Mouse (Mus musculus): Measurements from ENCODE around the gene Cspg5. TPM values are rescaled to one million over a fixed set of nuclear protein-coding genes. Genes with fewer than 3 reads are reported as not detected.

Cspg5 gene
- 3.7 and 3.8 TPM in 2 replicates for polyA plus RNA-seq (2012; rRNA removed)

DNA sequence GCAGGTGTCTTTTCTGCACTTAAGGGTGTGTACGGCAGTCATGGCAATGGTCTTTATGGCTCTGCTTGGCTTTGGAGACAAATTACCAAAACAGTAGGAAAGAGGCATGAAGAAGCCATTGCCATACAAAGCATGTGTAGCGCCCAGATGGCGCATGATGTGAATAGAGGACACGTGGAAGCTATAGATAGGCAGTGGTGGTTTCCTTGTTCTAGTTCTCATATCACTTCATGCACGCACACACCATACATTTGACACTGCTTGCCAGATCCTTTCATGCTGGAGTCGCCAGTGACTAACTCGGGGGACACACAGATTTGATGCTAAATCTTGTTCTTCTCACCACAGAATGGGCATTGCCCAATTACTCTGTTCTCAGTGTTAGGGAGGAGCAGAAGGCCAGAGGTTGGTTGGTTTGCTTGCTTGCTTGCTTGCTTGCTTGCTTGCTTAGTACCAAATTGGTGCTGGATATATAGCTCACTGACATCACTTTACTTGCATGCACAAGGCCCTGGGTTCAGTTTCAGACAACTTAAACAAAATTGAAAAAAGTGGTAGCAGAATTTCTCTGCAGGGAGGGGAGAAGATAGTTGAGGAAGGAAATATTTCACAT, at the start of gene Cspg5:
Gene Cspg5 (plus strand): TSS at position 563 of the 613 bp plus-strand sequence.

DNA sequence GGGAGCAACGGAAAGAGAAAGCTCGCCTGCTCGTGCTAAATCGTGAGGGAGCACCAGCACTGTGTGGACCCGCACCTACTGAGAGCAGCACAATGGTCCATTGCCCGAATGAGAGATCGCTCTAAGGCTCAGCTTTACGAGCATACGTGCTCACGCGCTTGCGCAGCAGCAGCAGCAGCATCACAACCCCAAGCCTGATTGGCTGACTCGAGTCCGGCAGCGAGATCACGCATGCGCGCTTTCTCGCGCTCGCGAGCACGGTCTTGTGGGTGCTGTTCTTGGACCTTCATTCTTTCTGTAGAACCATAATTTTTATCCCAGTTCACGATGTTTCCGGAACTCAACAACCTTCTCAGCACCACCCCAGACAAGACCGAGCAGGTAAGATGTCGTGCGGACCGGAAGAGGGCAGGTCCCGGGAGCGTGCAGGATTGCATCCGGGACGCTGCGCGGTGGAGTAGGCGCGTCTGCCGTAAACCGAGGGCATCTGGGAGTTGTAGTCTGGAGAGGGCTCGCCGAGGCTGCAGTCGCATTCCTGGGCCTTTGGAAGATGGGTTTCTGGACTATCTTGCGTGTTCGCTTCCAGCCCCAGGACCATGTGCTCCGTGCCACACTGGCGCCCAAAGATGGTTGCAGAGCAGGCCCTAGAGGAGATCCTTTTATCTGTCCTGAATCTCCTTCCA, 61.5 kb downstream of the Cspg5 start, which contains the start of gene Elp6:
Gene Elp6 (plus strand): TSS at position 205 of the 683 bp plus-strand sequence.

Other genes with a start within 250 kb of the Cspg5 start
- 31.8 and 37.2 TPM in 2 replicates for gene Smarcc1, start 126.1 kb upstream of the Cspg5 start, polyA plus RNA-seq (2012; rRNA removed)
- 107 and 121 TPM in 2 replicates for gene Dhx30, start 126.0 kb upstream of the Cspg5 start, polyA plus RNA-seq (2012; rRNA removed)
- 15.0 and 20.7 TPM in 2 replicates for gene Elp6, start 61.4 kb downstream of the Cspg5 start, polyA plus RNA-seq (2012; rRNA removed)
- gene Scap, start 89.5 kb downstream of the Cspg5 start, polyA plus RNA-seq (2012; rRNA removed): 123 and 146 TPM in 2 replicates
- gene Ptpn23, start 164.4 kb downstream of the Cspg5 start, polyA plus RNA-seq (2012; rRNA removed): 38.1 and 46.1 TPM in 2 replicates
- not detected in 2 replicates for gene Ngp, start 176.0 kb downstream of the Cspg5 start, polyA plus RNA-seq (2012; rRNA removed)
- gene Klhl18, start 232.9 kb downstream of the Cspg5 start, polyA plus RNA-seq (2012; rRNA removed): 14.7 and 20.0 TPM in 2 replicates
- gene Kif9, start 233.2 kb downstream of the Cspg5 start, polyA plus RNA-seq (2012; rRNA removed): 5.3 and 7.4 TPM in 2 replicates